Mouse (Mus musculus): ENCODE results near the gene Styk1.

- TF ChIP-seq GATA1 (IDR thresholded peaks at IDR 0.05; ENCODE audit: borderline replicate concordance, low read length) (no peak), FLI1 (IDR thresholded peaks at IDR 0.05; ENCODE audit: low read length) (no peak)
These were observed 16.6 kb upstream of the Styk1 start for GRCm38 (mm10) chr6:131369866-131370616.
